Mouse (Mus musculus): ENCODE measurements around the gene Gpx3. TPM values are rescaled to one million over a fixed set of nuclear protein-coding genes. Genes with fewer than 3 reads are reported as not detected.

The Gpx3 gene
- total and polyA plus RNA-seq, 2 experiments from 2014 or later: 16.0 to 44.0 TPM

- Histone ChIP-seq H3K27me3 (ENCODE audit: insufficient read depth, low read length) (no peaks in the 10 kb centered on the region), H3K36me3 (ENCODE audit: insufficient read depth) (peaks cover 53% of the 10 kb centered on the region), H3K4me2 (ENCODE audit: low read depth) (no peak overlapping the region), H3K9ac (no peak overlapping the region), H3K4me1 (ENCODE audit: insufficient read depth) (no peaks in the 10 kb centered on the region), H3K4me3 (ENCODE audit: low read depth, low read length) (no peak overlapping the region), H3K9me3 (ENCODE audit: low read length) (no peaks in the 10 kb centered on the region), H3K27ac (ENCODE audit: low read depth, low read length) (no peak overlapping the region)
- no peak for TF ChIP-seq CTCF (IDR thresholded peaks at IDR 0.05; ENCODE audit: low read depth)
- DNase-seq (no peak), ATAC-seq (peak; percentile 23; the same call in 1 of the 2 replicates)
- WGBS: 51% methylated on average over 7 of the region's 7 CpGs
Observed at GRCm38 (mm10) chr11:54921798-54922197, 19.5 kb downstream of the Gpx3 start.

GRCm38 (mm10) chr11:54922488-54922887 is 20.2 kb downstream of the Gpx3 start:
- peaks cover 46% of the 10 kb centered on the region for H3K36me3 ChIP-seq (ENCODE audit: insufficient read depth)
- H3K9ac ChIP-seq: no peak overlapping the region
- ATAC-seq (no peak), DNase-seq (no peak)
- H3K9me3 ChIP-seq (ENCODE audit: low read length): no peaks in the 10 kb centered on the region
- 93% methylated on average over 3 of the region's 3 CpGs for WGBS
- H3K4me2 ChIP-seq (ENCODE audit: low read depth): no peak overlapping the region
- no peak overlapping the region for H3K4me3 ChIP-seq (ENCODE audit: low read depth, low read length)
- H3K4me1 ChIP-seq (ENCODE audit: insufficient read depth): no peaks in the 10 kb centered on the region
- H3K27me3 ChIP-seq (ENCODE audit: insufficient read depth, low read length): no peaks in the 10 kb centered on the region
- TF ChIP-seq CTCF (IDR thresholded peaks at IDR 0.05; ENCODE audit: low read depth): no peak
- no peak overlapping the region for H3K27ac ChIP-seq (ENCODE audit: low read depth, low read length)

GRCm38 (mm10) chr11:54924145-54924544 is 21.9 kb downstream of the Gpx3 start:
- H3K27me3 ChIP-seq (ENCODE audit: insufficient read depth, low read length): no peaks in the 10 kb centered on the region

GRCm38 (mm10) chr11:54927346-54928140 is 25.3 kb downstream of the Gpx3 start:
- Histone ChIP-seq H3K36me3 (ENCODE audit: insufficient read depth) (peaks cover 35% of the 10 kb centered on the region), H3K4me2 (ENCODE audit: low read depth) (no peak overlapping the region), H3K27ac (ENCODE audit: low read depth, low read length) (no peak overlapping the region), H3K4me1 (ENCODE audit: insufficient read depth) (no peaks in the 10 kb centered on the region), H3K27me3 (ENCODE audit: insufficient read depth, low read length) (no peaks in the 10 kb centered on the region), H3K9ac (no peak overlapping the region), H3K4me3 (ENCODE audit: low read depth, low read length) (no peak overlapping the region), H3K9me3 (ENCODE audit: low read length) (no peaks in the 10 kb centered on the region)
- ATAC-seq (peak; percentile 51; the same call in 1 of the 2 replicates), DNase-seq (peak; percentile 46)
- TF ChIP-seq CTCF (IDR thresholded peaks at IDR 0.05; ENCODE audit: low read depth): peak; percentile 76
- WGBS: 83% methylated on average over 14 of the region's 14 CpGs

More at GRCm38 (mm10) chr11:54924145-54924544, 21.9 kb downstream of the Gpx3 start:
- no peak for TF ChIP-seq CTCF (IDR thresholded peaks at IDR 0.05; ENCODE audit: low read depth)
- no peak overlapping the region for H3K4me2 ChIP-seq (ENCODE audit: low read depth)
- no peak overlapping the region for H3K4me3 ChIP-seq (ENCODE audit: low read depth, low read length)
- 94% methylated on average over 14 of the region's 14 CpGs for WGBS
- no peak for ATAC-seq
- no peaks in the 10 kb centered on the region for H3K4me1 ChIP-seq (ENCODE audit: insufficient read depth)
- H3K36me3 ChIP-seq (ENCODE audit: insufficient read depth): peaks cover 39% of the 10 kb centered on the region
- DNase-seq: no peak
- no peaks in the 10 kb centered on the region for H3K9me3 ChIP-seq (ENCODE audit: low read length)
- H3K9ac ChIP-seq: no peak overlapping the region
- H3K27ac ChIP-seq (ENCODE audit: low read depth, low read length): no peak overlapping the region

- H3K36me3 ChIP-seq (ENCODE audit: insufficient read depth): peaks cover 31% of the 10 kb centered on the region
- no peaks in the 10 kb centered on the region for H3K4me1 ChIP-seq (ENCODE audit: insufficient read depth)
- TF ChIP-seq CTCF (IDR thresholded peaks at IDR 0.05; ENCODE audit: low read depth): no peak
- no peak overlapping the region for H3K9ac ChIP-seq
- H3K27me3 ChIP-seq (ENCODE audit: insufficient read depth, low read length): no peaks in the 10 kb centered on the region
- no peak overlapping the region for H3K27ac ChIP-seq (ENCODE audit: low read depth, low read length)
- no peak overlapping the region for H3K4me2 ChIP-seq (ENCODE audit: low read depth)
- DNase-seq (no peak), ATAC-seq (no peak)
- 88% methylated on average over 3 of the region's 3 CpGs for WGBS
- H3K9me3 ChIP-seq (ENCODE audit: low read length): no peaks in the 10 kb centered on the region
- H3K4me3 ChIP-seq (ENCODE audit: low read depth, low read length): no peak overlapping the region
Observed at GRCm38 (mm10) chr11:54928219-54928618, 26.0 kb downstream of the Gpx3 start.

- Histone ChIP-seq H3K9ac (no peak overlapping the region), H3K4me1 (ENCODE audit: insufficient read depth) (no peaks in the 10 kb centered on the region), H3K27me3 (ENCODE audit: insufficient read depth, low read length) (no peaks in the 10 kb centered on the region), H3K4me3 (ENCODE audit: low read depth, low read length) (no peak overlapping the region), H3K36me3 (ENCODE audit: insufficient read depth) (peaks cover 30% of the 10 kb centered on the region), H3K27ac (ENCODE audit: low read depth, low read length) (no peak overlapping the region), H3K9me3 (ENCODE audit: low read length) (no peaks in the 10 kb centered on the region), H3K4me2 (ENCODE audit: low read depth) (no peak overlapping the region)
- no peak for TF ChIP-seq CTCF (IDR thresholded peaks at IDR 0.05; ENCODE audit: low read depth)
- ATAC-seq: no peak
- WGBS: 83% methylated on average over 7 of the region's 7 CpGs
- DNase-seq: no peak
Observed at GRCm38 (mm10) chr11:54928886-54929285, 26.6 kb downstream of the Gpx3 start.

- Histone ChIP-seq H3K27me3 (ENCODE audit: insufficient read depth, low read length) (no peaks in the 10 kb centered on the region), H3K9ac (no peak overlapping the region), H3K27ac (ENCODE audit: low read depth, low read length) (no peak overlapping the region), H3K36me3 (ENCODE audit: insufficient read depth) (peaks cover 27% of the 10 kb centered on the region), H3K9me3 (ENCODE audit: low read length) (no peaks in the 10 kb centered on the region), H3K4me1 (ENCODE audit: insufficient read depth) (no peaks in the 10 kb centered on the region), H3K4me2 (ENCODE audit: low read depth) (no peak overlapping the region), H3K4me3 (ENCODE audit: low read depth, low read length) (no peak overlapping the region)
- ATAC-seq (no peak), DNase-seq (no peak)
- no peak for TF ChIP-seq CTCF (IDR thresholded peaks at IDR 0.05; ENCODE audit: low read depth)
- 96% methylated on average over 6 of the region's 6 CpGs for WGBS
Observed at GRCm38 (mm10) chr11:54929290-54929689, 27.0 kb downstream of the Gpx3 start.
